Mouse (Mus musculus): ENCODE data around the gene Mapk8ip2. TPM values are rescaled to one million over a fixed set of nuclear protein-coding genes. Genes with fewer than 3 reads are reported as not detected.

Gene Mapk8ip2
- total and polyA plus RNA-seq, 3 experiments = 0.01 to 0.04 TPM; not detected in 1

GRCm38 (mm10) chr15:89496131-89496530 lies 42.4 kb downstream of the Mapk8ip2 start:
- H3K27ac ChIP-seq (ENCODE audit: control insufficient read depth, low read depth, low read length) = no peak overlapping the region

DNA sequence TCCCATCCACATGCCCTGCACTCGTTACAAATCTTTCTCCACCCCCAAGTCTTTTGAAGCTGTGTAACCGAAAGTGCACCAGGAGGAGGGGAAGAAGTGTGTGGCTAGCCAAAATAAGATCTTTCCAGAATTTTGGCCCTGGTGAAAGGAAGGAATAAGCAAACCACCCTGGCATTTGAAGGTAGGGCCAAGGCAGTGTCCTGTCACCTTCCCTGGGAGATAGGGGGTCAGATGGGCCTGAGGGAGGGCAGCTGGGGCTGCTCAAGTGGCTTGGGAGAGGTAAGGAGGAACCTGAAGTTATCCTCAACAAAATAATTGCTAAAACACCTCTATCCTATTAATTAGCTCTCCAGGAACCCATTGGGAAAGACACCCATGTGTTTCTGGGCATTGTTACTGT lies 43.1 kb downstream of the Mapk8ip2 start:
- H3K9me3 ChIP-seq (replicated peaks; ENCODE audit: insufficient read depth, low read length) = no peaks in the 10 kb centered on the region
- H3K36me3 ChIP-seq (ENCODE audit: control insufficient read depth in 1 of 2, insufficient read depth in 2 of 2, low read length in 2 of 2) = peaks cover 0 to 6% of the 10 kb centered on the region in 2 experiments; a peak in 2 of 4 replicates
- peak overlapping the region; percentile 26 for H3K27ac ChIP-seq (ENCODE audit: control insufficient read depth, low read depth, low read length)
- H3K9ac ChIP-seq (ENCODE audit: control insufficient read depth, low read depth, low read length, poor library complexity, severe bottlenecking) = no peak overlapping the region
- DNase-seq (ENCODE audit: low read depth, low spot score) = no peak
- no peak overlapping the region for H3K4me3 ChIP-seq (ENCODE audit: control insufficient read depth in 1 of 2, insufficient read depth in 1 of 2, low read depth in 2 of 2, low read length in 2 of 2)
- H3K4me1 ChIP-seq (ENCODE audit: control insufficient read depth in 1 of 2, insufficient read depth in 2 of 2, low read length in 2 of 2) = peaks cover 3 to 23% of the 10 kb centered on the region in 2 experiments; a peak in 3 of 4 replicates
- no peak for TF ChIP-seq MAX (IDR thresholded peaks at IDR 0.05; ENCODE audit: low read length)
- TF ChIP-seq CHD2 (IDR thresholded peaks at IDR 0.05; ENCODE audit: low read length) = no peak
- no peak for TF ChIP-seq ZNF384 (IDR thresholded peaks at IDR 0.05; ENCODE audit: low read depth, low read length)
- TF ChIP-seq MYC (IDR thresholded peaks at IDR 0.05; ENCODE audit: low read depth, low read length) = no peak
- H3K79me2 ChIP-seq (ENCODE audit: control insufficient read depth, insufficient read depth, low read length, poor library complexity) = peaks cover 12% of the 10 kb centered on the region
- peaks cover 0 to 1% of the 10 kb centered on the region in 2 experiments; a peak in 2 of 4 replicates for H3K27me3 ChIP-seq (ENCODE audit: control insufficient read depth in 1 of 2, insufficient read depth in 2 of 2, low read length in 2 of 2)

More at GRCm38 (mm10) chr15:89496131-89496530, 42.4 kb downstream of the Mapk8ip2 start:
- H3K36me3 ChIP-seq (ENCODE audit: control insufficient read depth in 1 of 2, insufficient read depth in 2 of 2, low read length in 2 of 2) = peaks cover 0 to 6% of the 10 kb centered on the region in 2 experiments; a peak in 2 of 4 replicates
- DNase-seq (ENCODE audit: low read depth, low spot score) = no peak
- H3K27me3 ChIP-seq (ENCODE audit: control insufficient read depth in 1 of 2, insufficient read depth in 2 of 2, low read length in 2 of 2) = peaks cover 0 to 1% of the 10 kb centered on the region in 2 experiments; a peak in 2 of 4 replicates
- H3K9ac ChIP-seq (ENCODE audit: control insufficient read depth, low read depth, low read length, poor library complexity, severe bottlenecking) = no peak overlapping the region
- H3K4me3 ChIP-seq (ENCODE audit: control insufficient read depth in 1 of 2, insufficient read depth in 1 of 2, low read depth in 2 of 2, low read length in 2 of 2) = no peak overlapping the region
- TF ChIP-seq NRF1 (IDR thresholded peaks at IDR 0.05; ENCODE audit: insufficient read depth, low read depth, low read length, poor library complexity, severe bottlenecking) (no peak), MXI1 (IDR thresholded peaks at IDR 0.05; ENCODE audit: low read depth, low read length) (no peak), E2F4 (IDR thresholded peaks at IDR 0.05; ENCODE audit: borderline replicate concordance, low read depth, low read length) (no peak), EP300 (IDR thresholded peaks at IDR 0.05; ENCODE audit: low read depth in 1 of 2, low read length in 2 of 2) (no peak), ELF1 (IDR thresholded peaks at IDR 0.05; ENCODE audit: low read depth, low read length) (no peak), HCFC1 (IDR thresholded peaks at IDR 0.05; ENCODE audit: low read depth, low read length) (no peak), RCOR1 (IDR thresholded peaks at IDR 0.05; ENCODE audit: low read depth, low read length) (no peak), MEF2A (IDR thresholded peaks at IDR 0.05; ENCODE audit: extremely low read depth, insufficient replicate concordance, low read depth, low read length, poor library complexity, severe bottlenecking) (no peak), KAT2A (conservative IDR thresholded peaks at IDR 0.05; ENCODE audit: low read depth, low read length) (no peak), MAX (IDR thresholded peaks at IDR 0.05; ENCODE audit: low read length) (no peak), UBTF (IDR thresholded peaks at IDR 0.05; ENCODE audit: borderline replicate concordance, insufficient read depth, low read depth, low read length) (no peak), NELFE (IDR thresholded peaks at IDR 0.05; ENCODE audit: low read depth, low read length) (no peak), MYC (IDR thresholded peaks at IDR 0.05; ENCODE audit: low read depth, low read length) (no peak), ZNF384 (IDR thresholded peaks at IDR 0.05; ENCODE audit: low read depth, low read length) (no peak), CHD2 (IDR thresholded peaks at IDR 0.05; ENCODE audit: low read length) (no peak), GABPA (IDR thresholded peaks at IDR 0.05; ENCODE audit: low read depth, low read length) (no peak), GATA1 (IDR thresholded peaks at IDR 0.05; ENCODE audit: low read depth, low read length) (no peak)
- peaks cover 3 to 23% of the 10 kb centered on the region in 2 experiments; a peak in 3 of 4 replicates for H3K4me1 ChIP-seq (ENCODE audit: control insufficient read depth in 1 of 2, insufficient read depth in 2 of 2, low read length in 2 of 2)
- H3K79me2 ChIP-seq (ENCODE audit: control insufficient read depth, insufficient read depth, low read length, poor library complexity) = peaks cover 12% of the 10 kb centered on the region
- H3K9me3 ChIP-seq (replicated peaks; ENCODE audit: insufficient read depth, low read length) = no peaks in the 10 kb centered on the region
